Mouse (Mus musculus) right cerebral cortex, postnatal 25 days (tissue): Measurements from ENCODE around the gene 2310030G06Rik.
A peak's percentile ranks its signal among the peaks of the same experiment; 100 is the strongest.

Experiments
- DNase-seq: peaks from one replicate; pipeline ENCODE4 v3.0.0; 2022

The 2310030G06Rik gene

DNA sequence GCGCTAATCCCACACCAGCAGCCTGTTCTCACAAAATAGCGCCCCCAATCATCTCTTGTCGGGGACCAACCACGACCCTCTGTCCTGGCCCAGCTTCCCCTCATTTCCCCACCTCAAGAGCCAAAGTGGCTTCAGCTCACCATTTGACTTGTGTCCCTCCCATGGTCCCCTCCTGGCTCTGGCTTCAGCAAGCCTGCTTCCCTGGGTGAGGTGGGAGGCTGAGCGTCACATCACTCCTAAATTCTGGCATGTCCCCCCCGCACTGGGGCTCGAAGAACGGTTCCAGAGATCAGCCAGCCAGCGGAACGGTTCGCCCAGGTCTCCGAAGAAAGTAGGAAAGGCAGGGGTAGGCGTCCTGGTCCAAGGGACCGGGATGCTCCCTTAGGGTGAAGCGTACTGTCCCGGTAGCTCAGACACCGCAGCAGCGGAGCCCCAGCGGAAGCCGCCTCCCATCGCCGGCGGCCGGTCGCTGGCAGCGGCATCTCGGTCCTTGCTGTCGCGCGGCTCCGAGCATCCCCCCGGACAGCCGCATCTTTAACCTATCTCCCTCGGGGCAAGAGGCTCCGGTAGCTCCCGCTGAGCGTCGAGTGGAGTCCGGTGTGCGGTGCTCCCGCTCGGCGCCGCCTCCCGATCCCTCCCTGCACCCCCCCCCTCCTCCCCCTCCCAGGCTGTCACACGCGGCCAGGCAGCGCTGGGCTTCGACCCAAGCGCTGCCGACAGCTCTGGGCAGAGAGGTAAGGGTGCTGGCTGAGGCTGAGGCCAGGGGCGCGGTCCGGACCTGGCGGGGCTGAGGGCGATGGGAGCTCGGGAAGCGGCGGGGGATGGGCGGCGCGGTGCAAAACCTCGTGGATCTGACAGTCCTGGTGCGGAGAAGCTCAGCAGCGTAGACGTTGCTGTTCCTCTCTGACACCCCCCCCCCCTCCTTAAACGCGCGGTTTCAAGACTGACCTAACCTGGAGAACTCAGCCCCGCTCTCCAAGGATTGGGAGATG is 47.6 kb downstream of the 2310030G06Rik start:
- DNase-seq = peak; percentile 72

DNA sequence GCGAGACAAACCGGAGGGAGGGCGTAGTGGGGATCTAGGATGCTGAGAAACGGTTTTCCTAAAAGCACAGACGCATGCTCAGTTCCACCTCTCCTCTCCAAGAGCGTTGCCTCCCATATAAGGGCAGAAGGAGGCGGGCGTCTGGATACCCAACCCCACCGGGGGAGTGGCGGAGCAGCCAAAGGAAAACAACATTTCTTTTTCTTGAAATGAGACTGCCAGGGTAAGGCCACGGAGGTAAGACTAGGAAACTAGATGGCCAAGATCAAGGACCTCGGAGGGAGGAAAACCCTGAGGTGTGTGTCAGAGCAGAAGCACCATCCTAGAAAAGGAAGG is 48.7 kb downstream of the 2310030G06Rik start:
- DNase-seq = peak; percentile 82

DNA sequence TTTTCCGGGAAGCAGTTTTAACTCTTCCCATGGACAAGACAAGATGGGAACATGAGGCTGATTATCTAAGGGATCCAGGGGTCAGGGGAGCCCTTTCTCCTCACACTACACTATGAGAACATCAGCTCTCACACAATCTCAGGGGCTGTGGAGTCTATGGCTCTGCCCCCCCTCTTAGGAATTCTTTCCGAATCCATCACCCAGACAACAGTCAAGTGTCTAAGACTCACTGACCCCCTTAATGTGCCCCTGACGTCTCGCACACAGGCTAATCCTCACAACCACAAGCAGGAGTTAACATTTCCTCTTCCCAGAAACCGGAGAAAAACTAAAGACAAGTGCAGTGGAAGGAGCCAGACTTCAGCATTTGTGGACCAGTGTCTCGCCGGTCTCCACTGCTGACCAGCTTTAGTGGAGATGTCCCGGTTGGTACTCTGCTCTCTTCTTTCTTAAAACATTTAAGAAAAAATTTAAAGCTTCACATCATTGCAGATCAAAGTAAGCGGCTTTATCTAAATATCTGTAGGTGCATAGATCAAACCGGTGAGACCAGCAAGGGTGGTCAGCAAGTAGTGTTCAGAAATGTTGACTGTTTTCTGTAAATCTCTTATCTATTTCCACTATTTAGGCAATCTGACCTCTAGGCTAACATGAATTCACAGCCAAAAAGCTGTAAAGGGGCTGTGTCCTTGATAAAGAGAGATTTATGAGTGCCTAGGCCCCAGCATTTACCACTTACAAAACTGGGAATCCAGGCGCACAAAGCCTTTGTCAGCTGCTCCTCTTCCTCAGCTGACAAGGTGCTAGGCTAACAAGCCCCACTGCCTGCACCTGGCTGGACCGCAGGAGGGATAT is 49.3 kb downstream of the 2310030G06Rik start:
- DNase-seq = no peak

DNA sequence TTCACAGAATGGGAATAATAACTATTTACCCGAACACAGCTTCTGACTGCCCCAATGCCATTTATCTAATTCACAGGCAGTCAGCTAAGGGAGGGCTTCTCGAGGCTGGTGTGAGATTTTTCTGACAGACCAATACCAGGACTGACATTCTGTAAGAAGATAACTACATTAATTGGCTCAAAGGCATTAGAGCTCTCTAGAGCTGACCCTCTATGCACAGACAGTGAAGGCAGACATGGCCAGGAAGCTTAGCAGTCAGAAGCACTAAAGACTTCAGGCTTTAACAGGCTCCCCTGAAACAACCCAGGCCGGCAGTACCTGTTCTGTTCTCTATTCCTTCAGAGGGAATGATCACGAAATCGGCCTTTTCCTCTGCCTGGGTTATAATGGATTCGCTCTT is 51.2 kb downstream of the 2310030G06Rik start:
- DNase-seq = no peak

DNA sequence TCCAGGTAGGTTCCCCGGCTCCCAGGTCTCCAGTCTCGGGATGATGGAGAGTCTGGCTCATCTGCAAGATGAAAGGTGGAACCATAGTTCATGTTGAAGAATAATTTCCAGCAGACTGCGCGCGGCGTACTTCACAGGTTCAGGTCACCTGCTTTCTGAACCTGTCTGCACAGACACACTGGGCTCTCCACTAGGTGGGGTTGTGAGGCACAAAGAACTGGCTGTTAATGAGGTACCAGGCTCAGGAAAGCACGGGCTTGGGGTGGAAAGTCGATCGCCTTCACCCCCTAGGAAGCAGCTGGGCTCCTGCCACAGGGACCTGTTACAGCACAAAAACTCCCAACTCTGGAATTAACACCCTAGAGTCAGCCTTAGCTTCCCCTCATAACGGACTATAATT is 52.7 kb downstream of the 2310030G06Rik start:
- DNase-seq = no peak

DNA sequence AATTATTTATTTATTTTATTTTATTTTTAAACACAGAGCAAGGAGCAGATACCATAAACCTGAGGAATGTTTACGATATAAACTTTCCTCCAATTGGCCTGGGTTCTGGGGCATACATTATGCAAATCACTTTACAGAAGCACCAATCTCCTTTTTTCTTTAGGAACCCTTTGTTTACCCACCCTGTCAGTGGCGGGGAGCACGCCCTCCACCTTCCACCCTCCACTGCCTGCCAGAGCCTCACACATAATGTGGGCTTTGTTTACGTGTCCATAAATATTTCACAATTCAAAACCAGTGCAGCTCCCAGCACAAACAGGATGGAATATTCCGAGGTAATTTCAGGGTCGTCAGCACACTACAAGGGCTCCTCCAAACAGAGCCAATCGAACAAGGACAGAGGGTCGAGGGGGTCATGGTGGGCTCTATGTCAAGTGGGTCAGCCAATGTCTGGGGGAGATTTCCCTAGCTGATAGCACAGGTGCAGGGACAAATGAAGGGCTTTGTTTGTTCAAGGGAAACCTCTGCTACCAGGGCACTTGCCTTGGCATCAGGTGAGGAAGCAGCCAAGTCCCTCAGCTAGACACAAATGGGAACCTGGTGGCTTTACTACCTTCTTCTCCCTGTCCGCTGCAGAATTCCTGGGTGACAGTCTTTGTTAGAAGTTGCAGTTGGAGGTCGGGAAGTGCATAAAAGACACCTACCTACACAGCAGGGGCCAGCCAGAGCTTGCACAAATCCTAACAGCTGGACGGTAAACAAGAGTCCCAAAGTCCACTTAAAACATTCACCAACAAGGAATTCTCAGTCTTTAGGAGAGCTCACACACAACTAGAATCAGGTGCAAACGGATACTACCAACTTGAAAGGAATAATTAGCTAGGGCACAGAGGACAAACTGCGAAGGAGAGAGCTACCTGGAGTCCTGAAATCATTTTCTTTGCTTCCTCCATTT is 53.4 kb downstream of the 2310030G06Rik start:
- no peak for DNase-seq
